Mouse (Mus musculus): ENCODE results near the gene Alyref. TPM values are rescaled to one million over a fixed set of nuclear protein-coding genes. Genes with fewer than 3 reads are reported as not detected.

The Alyref gene
- polyA plus RNA-seq, 1 experiment from 2014 or later: 594 TPM

DNA sequence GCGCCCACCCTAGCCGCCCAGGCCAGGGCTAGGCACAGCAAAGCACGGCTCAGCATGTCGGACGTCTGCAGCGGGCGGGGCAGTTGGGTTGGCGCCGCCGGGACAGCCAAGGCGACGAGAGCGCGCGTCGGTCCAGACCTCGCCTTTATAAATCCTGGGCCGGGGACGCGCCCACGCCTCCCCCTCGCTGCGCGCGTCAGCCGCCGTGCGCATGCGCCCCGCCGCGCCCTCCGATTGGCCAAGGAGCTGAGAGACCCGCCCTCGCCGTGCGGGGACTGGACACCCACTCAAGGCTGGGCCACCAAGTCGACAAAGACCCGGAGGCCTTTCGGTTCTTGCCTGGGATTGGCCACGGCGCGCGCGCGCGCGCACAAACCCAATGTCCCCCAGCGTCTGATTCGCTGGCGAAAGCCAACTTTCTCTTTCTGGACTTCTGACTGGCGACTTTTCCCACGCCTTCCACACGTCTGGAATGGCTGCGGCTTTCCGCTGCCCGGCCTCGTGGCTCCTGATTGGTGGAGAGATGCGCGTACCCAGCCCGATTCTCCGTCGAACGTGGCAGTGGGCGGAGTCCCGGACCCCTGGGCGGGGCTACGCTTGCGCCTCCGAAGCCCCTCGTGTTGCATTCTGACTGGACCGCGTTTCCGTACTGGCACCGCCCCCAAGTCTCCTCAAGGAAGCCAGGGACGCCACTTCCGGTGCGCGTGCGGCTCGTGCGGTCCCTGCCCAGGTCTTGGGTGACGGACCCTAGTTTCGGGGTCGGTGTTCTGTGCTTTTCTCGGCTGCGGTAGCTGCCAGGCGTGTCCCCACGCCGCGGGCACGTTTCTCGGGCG is 25.2 kb downstream of the Alyref start, which contains the start of gene P4hb:
Gene P4hb (minus strand): TSS at position 502 of the 833 bp plus-strand sequence.
- peak within 1 kb of the TSS; percentile 90 for H3K4me3 ChIP-seq (ENCODE audit: low read length)
- H3K27ac ChIP-seq (ENCODE audit: low read depth, low read length): peak within 1 kb of the TSS; percentile 95
- ATAC-seq (ENCODE audit: low FRiP score, low TSS enrichment): peak; percentile 97
- H3K4me2 ChIP-seq (replicated peaks; ENCODE audit: low read depth, low read length): peak within 1 kb of the TSS; percentile 92
- peak within 1 kb of the TSS; percentile 96 for H3K9ac ChIP-seq (ENCODE audit: low read depth, low read length)
- WGBS: under 1% methylated on average over 93 of the region's 94 CpGs
- no peaks in the 10 kb centered on the region for H3K9me3 ChIP-seq (ENCODE audit: control insufficient read depth, low read length)
- H3K4me1 ChIP-seq (ENCODE audit: control insufficient read depth, insufficient read depth, low read length): peaks cover 18% of the 10 kb centered on the region
- peaks cover 39% of the 10 kb centered on the region for H3K36me3 ChIP-seq (ENCODE audit: control insufficient read depth, insufficient read depth, low read length)
- no peaks in the 10 kb centered on the region for H3K27me3 ChIP-seq (ENCODE audit: control insufficient read depth, insufficient read depth, low read length)

DNA sequence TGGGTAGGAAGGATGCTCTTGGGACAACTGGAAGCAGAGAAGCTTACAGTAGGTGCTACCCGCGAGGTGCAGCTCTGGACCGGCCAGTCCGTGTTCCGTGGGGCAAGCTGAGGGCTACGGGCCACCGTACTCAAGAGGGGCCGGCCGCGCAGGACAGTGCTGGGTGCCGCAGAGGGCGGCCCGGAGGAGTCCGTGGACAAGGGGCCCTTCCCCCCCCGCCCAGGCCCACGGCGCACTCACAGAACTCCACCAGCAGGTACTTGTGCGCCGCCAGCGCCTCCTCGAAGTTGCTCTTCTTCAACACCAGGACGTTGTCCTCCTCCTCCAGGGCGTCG is 25.8 kb downstream of the Alyref start:
- Histone ChIP-seq H3K36me3 (ENCODE audit: control insufficient read depth, insufficient read depth, low read length) (peaks cover 39% of the 10 kb centered on the region), H3K4me3 (ENCODE audit: low read length) (peak overlapping the region; percentile 90), H3K9me3 (ENCODE audit: control insufficient read depth, low read length) (no peaks in the 10 kb centered on the region), H3K4me1 (ENCODE audit: control insufficient read depth, insufficient read depth, low read length) (peaks cover 21% of the 10 kb centered on the region), H3K27ac (ENCODE audit: low read depth, low read length) (peak overlapping the region; percentile 95), H3K27me3 (ENCODE audit: control insufficient read depth, insufficient read depth, low read length) (no peaks in the 10 kb centered on the region), H3K9ac (ENCODE audit: low read depth, low read length) (peak overlapping the region; percentile 96), H3K4me2 (replicated peaks; ENCODE audit: low read depth, low read length) (peak overlapping the region; percentile 92)
- ATAC-seq (ENCODE audit: low FRiP score, low TSS enrichment): peak; percentile 37; the same call in 1 of the 2 replicates
- under 1% methylated on average over 22 of the region's 24 CpGs for whole genome bisulfite sequencing

- Histone ChIP-seq H3K4me3 (ENCODE audit: low read length) (peak overlapping the region; percentile 90), H3K27me3 (ENCODE audit: control insufficient read depth, insufficient read depth, low read length) (no peaks in the 10 kb centered on the region), H3K9ac (ENCODE audit: low read depth, low read length) (peak overlapping the region; percentile 96), H3K4me1 (ENCODE audit: control insufficient read depth, insufficient read depth, low read length) (peaks cover 21% of the 10 kb centered on the region), H3K4me2 (replicated peaks; ENCODE audit: low read depth, low read length) (peak overlapping the region; percentile 92), H3K9me3 (ENCODE audit: control insufficient read depth, low read length) (no peaks in the 10 kb centered on the region), H3K27ac (ENCODE audit: low read depth, low read length) (peak overlapping the region; percentile 95), H3K36me3 (ENCODE audit: control insufficient read depth, insufficient read depth, low read length) (peaks cover 40% of the 10 kb centered on the region)
- 10% methylated on average over 11 of the region's 11 CpGs for WGBS
- ATAC-seq (ENCODE audit: low FRiP score, low TSS enrichment): no peak
These were observed 26.3 kb downstream of the Alyref start for GRCm38 (mm10) chr11:120571754-120572416.

DNA sequence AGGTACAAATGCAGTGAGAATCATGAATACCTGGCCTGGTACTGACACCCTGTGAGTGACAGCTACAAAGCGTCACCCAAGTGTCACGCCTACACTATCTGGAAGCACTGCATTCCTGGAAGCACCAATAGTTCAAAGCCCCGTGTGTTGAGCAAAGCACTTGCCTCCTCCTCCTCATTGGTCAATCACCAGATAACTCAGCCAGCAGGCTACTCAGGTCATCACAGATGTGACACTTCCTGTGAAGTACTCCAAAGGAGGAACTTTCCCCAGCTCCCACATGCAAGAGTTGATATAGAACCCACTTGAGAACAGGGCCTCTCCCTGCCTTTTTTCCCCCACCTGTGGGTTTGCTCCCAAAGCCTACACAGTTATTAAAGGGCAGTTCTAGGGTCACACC is 27.0 kb downstream of the Alyref start:
- Histone ChIP-seq H3K9me3 (ENCODE audit: control insufficient read depth, low read length) (no peaks in the 10 kb centered on the region), H3K27ac (ENCODE audit: low read depth, low read length) (no peak overlapping the region), H3K9ac (ENCODE audit: low read depth, low read length) (peak overlapping the region; percentile 96; the same call in 1 of the 2 replicates), H3K4me3 (ENCODE audit: low read length) (peak overlapping the region; percentile 90), H3K4me2 (replicated peaks; ENCODE audit: low read depth, low read length) (peak overlapping the region; percentile 92), H3K36me3 (ENCODE audit: control insufficient read depth, insufficient read depth, low read length) (peaks cover 48% of the 10 kb centered on the region), H3K4me1 (ENCODE audit: control insufficient read depth, insufficient read depth, low read length) (peaks cover 21% of the 10 kb centered on the region), H3K27me3 (ENCODE audit: control insufficient read depth, insufficient read depth, low read length) (no peaks in the 10 kb centered on the region)
- ATAC-seq (ENCODE audit: low FRiP score, low TSS enrichment): no peak
- WGBS: 71% methylated on average over 3 of the region's 3 CpGs

DNA sequence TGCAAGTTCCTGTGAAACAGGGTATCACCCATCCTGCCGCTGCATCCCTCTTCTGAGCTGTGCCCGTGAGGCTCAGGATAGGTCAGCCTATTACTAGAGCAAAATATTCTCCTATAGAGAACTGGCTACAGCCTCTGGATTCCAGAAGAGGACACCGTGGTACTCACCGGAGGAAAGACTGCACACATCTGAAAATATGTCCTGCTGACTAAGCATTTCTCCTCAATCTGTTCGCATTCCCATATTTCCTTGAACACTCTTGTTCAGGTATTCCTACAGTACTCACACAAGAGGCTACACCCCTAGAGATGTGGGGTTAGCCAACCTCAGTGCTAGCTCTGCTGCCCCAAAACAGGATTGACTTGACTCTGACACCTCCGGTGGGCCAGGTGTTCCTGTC is 29.8 kb downstream of the Alyref start:
- Histone ChIP-seq H3K9ac (ENCODE audit: low read depth, low read length) (peak overlapping the region; percentile 4; the same call in 1 of the 2 replicates), H3K4me2 (replicated peaks; ENCODE audit: low read depth, low read length) (no peak overlapping the region), H3K27ac (ENCODE audit: low read depth, low read length) (no peak overlapping the region), H3K27me3 (ENCODE audit: control insufficient read depth, insufficient read depth, low read length) (no peaks in the 10 kb centered on the region), H3K4me3 (ENCODE audit: low read length) (no peak overlapping the region), H3K9me3 (ENCODE audit: control insufficient read depth, low read length) (no peaks in the 10 kb centered on the region), H3K4me1 (ENCODE audit: control insufficient read depth, insufficient read depth, low read length) (peaks cover 12% of the 10 kb centered on the region), H3K36me3 (ENCODE audit: control insufficient read depth, insufficient read depth, low read length) (peaks cover 76% of the 10 kb centered on the region)
- no peak for ATAC-seq (ENCODE audit: low FRiP score, low TSS enrichment)
- WGBS: 94% methylated on average over 6 of the region's 6 CpGs

GRCm38 (mm10) chr11:120565114-120565513 is 33.1 kb downstream of the Alyref start:
- Histone ChIP-seq H3K4me3 (ENCODE audit: low read length) (no peak overlapping the region), H3K36me3 (ENCODE audit: control insufficient read depth, insufficient read depth, low read length) (peaks cover 93% of the 10 kb centered on the region), H3K27ac (ENCODE audit: low read depth, low read length) (no peak overlapping the region), H3K27me3 (ENCODE audit: control insufficient read depth, insufficient read depth, low read length) (no peaks in the 10 kb centered on the region), H3K9ac (ENCODE audit: low read depth, low read length) (no peak overlapping the region), H3K4me2 (replicated peaks; ENCODE audit: low read depth, low read length) (no peak overlapping the region), H3K4me1 (ENCODE audit: control insufficient read depth, insufficient read depth, low read length) (0 out of 2 replicates have a peak, but pooled peaks cover 2% of the 10 kb centered on the region), H3K9me3 (ENCODE audit: control insufficient read depth, low read length) (no peaks in the 10 kb centered on the region)
- WGBS: 88% methylated on average over 9 of the region's 9 CpGs
- no peak for ATAC-seq (ENCODE audit: low FRiP score, low TSS enrichment)

DNA sequence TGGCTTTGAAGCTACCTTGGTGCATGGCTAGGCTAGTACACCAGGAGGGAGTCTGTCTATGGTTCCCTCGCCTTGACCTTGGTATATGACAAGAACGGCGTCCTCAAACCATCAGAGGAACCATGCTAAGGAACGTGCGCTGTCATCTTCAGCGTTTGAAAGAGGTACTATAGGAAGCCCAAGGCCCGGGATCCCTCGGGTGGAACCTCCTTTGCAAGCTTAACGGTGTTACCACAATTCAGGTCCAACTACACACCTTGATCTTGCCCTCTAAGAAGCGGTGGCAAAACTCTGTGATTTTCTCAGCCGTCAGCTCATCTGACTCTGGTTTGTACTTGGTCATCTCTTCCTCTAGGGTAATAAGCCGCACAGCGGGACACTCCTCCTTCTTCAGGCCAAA is 35.2 kb downstream of the Alyref start:
- no peaks in the 10 kb centered on the region for H3K9me3 ChIP-seq (ENCODE audit: control insufficient read depth, low read length)
- peaks cover 89% of the 10 kb centered on the region for H3K36me3 ChIP-seq (ENCODE audit: control insufficient read depth, insufficient read depth, low read length)
- no peak overlapping the region for H3K27ac ChIP-seq (ENCODE audit: low read depth, low read length)
- ATAC-seq (ENCODE audit: low FRiP score, low TSS enrichment): no peak
- 0 out of 2 replicates have a peak, but pooled peaks cover 2% of the 10 kb centered on the region for H3K4me1 ChIP-seq (ENCODE audit: control insufficient read depth, insufficient read depth, low read length)
- no peak overlapping the region for H3K4me3 ChIP-seq (ENCODE audit: low read length)
- H3K9ac ChIP-seq (ENCODE audit: low read depth, low read length): no peak overlapping the region
- WGBS: 95% methylated on average over 13 of the region's 13 CpGs
- no peak overlapping the region for H3K4me2 ChIP-seq (replicated peaks; ENCODE audit: low read depth, low read length)
- no peaks in the 10 kb centered on the region for H3K27me3 ChIP-seq (ENCODE audit: control insufficient read depth, insufficient read depth, low read length)

DNA sequence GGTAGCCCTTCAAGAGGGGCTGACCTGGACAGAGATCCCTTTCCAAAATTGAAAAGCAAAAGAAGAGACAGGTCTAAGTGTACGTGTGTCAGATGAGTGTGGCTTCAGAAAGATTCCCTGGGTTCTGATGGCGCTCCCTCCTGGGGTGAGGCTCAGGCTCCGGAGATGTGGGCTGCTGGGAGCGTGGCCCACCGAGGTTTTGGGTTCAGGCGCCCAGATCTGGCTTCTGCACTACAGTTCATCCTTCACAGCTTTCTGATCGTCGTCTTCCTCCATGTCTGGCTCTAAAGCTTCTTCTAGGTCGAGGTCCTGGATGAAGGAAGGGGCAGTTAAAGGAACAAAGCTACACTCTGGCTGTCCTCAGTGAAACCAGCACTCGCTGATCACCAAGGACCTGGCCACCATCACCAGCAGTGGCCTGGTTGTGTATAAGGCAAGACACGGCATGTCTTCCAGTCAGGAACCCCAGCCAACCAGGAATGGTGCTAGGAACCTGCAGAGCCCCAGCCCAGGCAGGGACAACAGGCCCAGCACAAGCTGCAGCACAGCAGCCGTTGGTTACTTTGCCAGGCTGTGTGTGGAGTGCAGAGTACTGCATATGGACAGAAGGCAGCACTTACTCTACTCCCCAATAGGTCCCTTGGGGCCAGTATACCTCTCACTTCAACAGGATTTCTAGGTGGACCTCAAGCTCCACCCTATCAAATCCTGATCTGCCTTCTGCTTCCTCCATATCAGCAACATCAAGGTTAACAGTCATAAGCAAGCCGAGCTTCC is 37.0 kb downstream of the Alyref start:
- Histone ChIP-seq H3K9me3 (ENCODE audit: control insufficient read depth, low read length) (peaks cover 5% of the 10 kb centered on the region; the same call in 1 of the 2 replicates), H3K27me3 (ENCODE audit: control insufficient read depth, insufficient read depth, low read length) (no peaks in the 10 kb centered on the region), H3K4me2 (replicated peaks; ENCODE audit: low read depth, low read length) (no peak overlapping the region), H3K4me1 (ENCODE audit: control insufficient read depth, insufficient read depth, low read length) (no peaks in the 10 kb centered on the region), H3K27ac (ENCODE audit: low read depth, low read length) (no peak overlapping the region), H3K4me3 (ENCODE audit: low read length) (no peak overlapping the region), H3K36me3 (ENCODE audit: control insufficient read depth, insufficient read depth, low read length) (peaks cover 70% of the 10 kb centered on the region), H3K9ac (ENCODE audit: low read depth, low read length) (no peak overlapping the region)
- no peak for ATAC-seq (ENCODE audit: low FRiP score, low TSS enrichment)
- 91% methylated on average over 13 of the region's 13 CpGs for WGBS

Data from kidney, embryonic 14.5 days (tissue).